Mouse (Mus musculus): Measurements from ENCODE around the gene Ccl27b.
"Not testable (repeated sequence)": the region's sequence is repeated elsewhere in the genome, so short reads cannot be mapped to it uniquely, and the experiment has no call there.

Ccl27b gene

GRCm38 (mm10) chr4:42654951-42655350, at the start of gene Ccl27b:
Gene Ccl27b (plus strand): TSS chr4:42655251.
- not testable (repeated sequence) for DNase-seq (ENCODE audit: low read depth, low spot score)

DNA sequence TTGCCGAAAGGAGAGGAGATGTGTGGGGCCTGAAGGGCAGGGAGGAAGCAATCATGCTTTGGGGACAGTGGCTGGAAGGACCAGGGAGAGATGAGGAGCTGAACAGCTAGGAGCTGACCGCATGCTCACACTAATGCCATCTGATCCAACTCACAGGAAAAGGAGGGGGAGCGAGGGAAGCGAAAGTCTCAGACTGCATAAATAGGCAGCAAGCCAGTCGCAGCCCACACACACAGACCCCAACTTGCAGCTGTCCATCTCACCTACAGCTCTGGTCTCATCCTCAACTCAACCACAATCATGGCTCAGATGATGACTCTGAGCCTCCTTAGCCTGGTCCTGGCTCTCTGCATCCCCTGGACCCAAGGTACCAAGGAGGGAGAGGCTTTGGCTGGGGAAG, 43.2 kb upstream of the Ccl27b start, which contains the start of gene Gm10591:
Gene Gm10591, plus strand, starts transcription at position 301 of the 400 bp plus-strand sequence.
- DNase-seq (ENCODE audit: low read depth, low spot score), result not testable (repeated sequence)

GRCm38 (mm10) chr4:42629419-42629818, 25.6 kb upstream of the Ccl27b start, which contains the start of gene Gm2564:
Gene Gm2564 (plus strand): TSS chr4:42629719.
- not testable (repeated sequence) for DNase-seq (ENCODE audit: low read depth, low spot score)

- not testable (repeated sequence) for DNase-seq (ENCODE audit: low read depth, low spot score)
Observed at GRCm38 (mm10) chr4:42661793-42662192, 6.7 kb downstream of the Ccl27b start, which contains the start of gene Il11ra2. Gene Il11ra2 (minus strand): TSS chr4:42661893.

DNA sequence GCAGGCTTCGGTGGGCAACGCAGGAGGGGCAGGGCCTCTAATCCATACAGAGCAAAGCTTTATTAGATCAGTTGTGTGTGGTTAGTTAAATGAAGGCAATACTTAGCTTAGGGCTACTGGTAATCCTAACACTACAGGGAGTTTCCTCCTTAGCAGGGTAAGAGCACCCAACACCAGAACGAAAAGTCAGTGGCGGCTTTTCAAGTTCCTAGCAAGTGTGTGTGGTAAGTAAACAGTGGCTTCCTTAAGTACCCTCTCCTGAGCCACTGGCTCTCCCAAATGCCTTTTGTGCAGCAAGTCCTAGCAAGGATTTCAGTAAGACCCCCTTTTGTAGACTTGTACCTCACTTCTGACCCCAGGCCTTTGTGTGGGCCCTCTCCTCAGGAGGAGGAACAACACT, 20.4 kb downstream of the Ccl27b start:
- DNase-seq (ENCODE audit: low read depth, low spot score), result not testable (repeated sequence)

DNA sequence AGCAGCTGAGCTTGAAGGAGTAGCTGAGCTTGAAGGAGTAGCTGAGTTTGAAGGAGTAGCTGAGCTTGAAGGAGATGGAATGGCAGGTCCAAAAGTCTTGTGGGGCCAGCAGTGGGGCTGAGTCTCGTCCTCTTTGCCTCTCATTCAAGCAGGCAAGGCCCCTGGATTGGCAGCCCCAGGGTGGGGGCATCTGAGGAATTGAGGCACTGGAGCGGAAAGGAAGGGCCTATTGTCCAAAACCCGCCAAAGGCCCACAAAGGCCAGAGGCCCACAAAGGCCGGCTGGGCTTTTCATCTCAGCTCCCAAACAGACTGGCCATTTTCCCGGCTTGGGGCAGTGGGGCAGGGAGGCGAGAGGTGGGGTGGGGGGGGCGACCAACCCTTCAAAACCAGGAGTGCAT, 24.3 kb downstream of the Ccl27b start:
- DNase-seq (ENCODE audit: low read depth, low spot score), result not testable (repeated sequence)

DNA sequence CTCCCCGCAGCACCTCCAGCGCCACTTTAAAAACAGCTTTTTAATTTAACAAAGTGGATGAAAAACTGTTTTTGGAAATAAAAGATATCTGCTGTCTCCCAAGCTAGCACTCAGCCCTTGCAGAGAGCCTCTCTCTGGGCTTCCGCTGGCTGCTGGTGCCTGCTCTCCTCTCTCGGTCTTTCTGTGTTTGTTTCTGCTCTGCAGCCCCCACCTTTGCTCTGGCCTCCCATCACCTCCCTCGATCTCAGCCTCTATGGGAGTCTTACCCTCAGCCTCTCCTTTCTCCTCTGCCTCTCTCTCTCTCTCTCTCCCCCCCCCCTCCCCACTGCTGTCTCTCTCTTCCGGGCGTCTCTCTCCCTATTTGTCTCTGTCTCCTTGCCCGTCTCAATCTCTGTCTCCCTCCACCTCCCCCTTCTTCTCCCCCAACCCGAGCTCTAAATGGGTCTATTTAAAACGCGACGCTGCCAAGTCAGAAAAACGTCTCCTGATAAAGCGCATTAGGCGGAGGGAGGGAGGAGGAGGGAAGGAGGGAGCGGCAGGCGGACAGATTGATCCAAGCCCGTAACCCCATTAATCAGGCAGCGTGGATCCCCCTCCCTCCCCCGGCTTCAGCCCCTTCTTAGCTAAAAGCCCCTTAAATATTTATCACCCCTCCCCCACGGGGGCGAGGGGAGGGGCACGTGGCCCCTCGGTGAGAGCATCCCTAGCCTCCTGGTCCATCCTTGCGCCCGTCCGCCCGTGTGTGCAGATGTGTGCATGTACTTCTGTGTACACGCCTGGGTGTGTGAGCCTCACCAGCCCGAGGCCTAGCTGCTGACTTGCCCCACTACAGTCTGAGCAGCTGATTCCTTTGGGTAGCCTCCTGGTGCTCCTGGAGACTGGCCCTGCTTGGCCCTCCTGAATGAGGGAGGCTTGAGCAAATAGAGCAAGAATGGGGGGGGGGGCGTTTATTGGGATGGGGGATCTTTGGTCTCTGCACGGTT, 25.6 kb downstream of the Ccl27b start:
- DNase-seq (ENCODE audit: low read depth, low spot score), result not testable (repeated sequence)

GRCm38 (mm10) chr4:42681473-42682182, 26.6 kb downstream of the Ccl27b start:
- DNase-seq (ENCODE audit: low read depth, low spot score), result not testable (repeated sequence)

- DNase-seq (ENCODE audit: low read depth, low spot score), result not testable (repeated sequence)
Observed at GRCm38 (mm10) chr4:42682183-42682524, 27.1 kb downstream of the Ccl27b start.

Measured in c-Kit-negative CD71-positive TER-119-positive erythroid progenitor cells, embryonic 14.5 days (primary cell).